Mouse (Mus musculus) forebrain, embryonic 11.5 days (tissue): Measurements from ENCODE around the gene Plekhm1. TPM values are rescaled to one million over a fixed set of nuclear protein-coding genes. Genes with fewer than 3 reads are reported as not detected.

Source experiments
- ATAC-seq: fragments of 200-750 bp; cut with Nextera tagmentation; replicated peaks from 2 replicates; pipeline ENCODE4 v1.8.0; 2017; ENCODE audit warnings: moderate TSS enrichment; ENCODE audit not compliant: low FRiP score
- DNase-seq: peaks from one replicate; pipeline ENCODE4 v3.0.0-alpha.2; 2017; ENCODE audit warnings: low spot score
- H3K27ac ChIP-seq: fragments of 300-500 bp; sonication (generic); 2 replicates; pipeline ENCODE4 v1.5.1; 2014; ENCODE audit warnings: low read depth, low read length
- H3K27me3 ChIP-seq: fragments of 300-500 bp; sonication (generic); 2 replicates; pipeline ENCODE4 v1.6.1; 2014; ENCODE audit warnings: mild to moderate bottlenecking, low read length, mixed read lengths; ENCODE audit not compliant: control insufficient read depth, insufficient read depth
- H3K36me3 ChIP-seq: fragments of 300-500 bp; sonication (generic); 2 replicates; pipeline ENCODE4 v1.6.1; 2014; ENCODE audit warnings: mild to moderate bottlenecking, low read length, moderate library complexity, mixed read lengths; ENCODE audit not compliant: control insufficient read depth, insufficient read depth
- H3K4me1 ChIP-seq: fragments of 300-500 bp; sonication (generic); replicated peaks from 2 replicates; pipeline ENCODE4 v1.6.1; 2014; ENCODE audit warnings: low read length, mixed read lengths; ENCODE audit not compliant: control insufficient read depth, insufficient read depth
- H3K4me2 ChIP-seq: fragments of 300-500 bp; sonication (generic); 2 replicates; pipeline ENCODE4 v1.6.1; 2014; ENCODE audit warnings: low read depth, mild to moderate bottlenecking, low read length, moderate library complexity, mixed read lengths; ENCODE audit not compliant: severe bottlenecking
- H3K4me3 ChIP-seq: fragments of 300-500 bp; sonication (generic); 2 replicates; pipeline ENCODE4 v1.5.1; 2014; ENCODE audit warnings: low read depth, low read length
- H3K9ac ChIP-seq: fragments of 300-500 bp; sonication (generic); 2 replicates; pipeline ENCODE4 v1.6.1; 2014; ENCODE audit warnings: low read length
- H3K9me3 ChIP-seq: fragments of 300-500 bp; sonication (generic); 2 replicates; pipeline ENCODE4 v1.6.1; 2016; ENCODE audit warnings: low read length, mixed read lengths; ENCODE audit not compliant: control insufficient read depth
- WGBS: fragments of 180-500 bp; shearing (Covaris S2); extraction: QIAGEN DNeasy Blood & Tissue Kit; methylation state at CpG from one replicate; pipeline ENCODE4 v1.1.7; 2014; 5-methylcytosine and 5-hydroxymethylcytosine counted together
- polyA plus RNA-seq: library from polyadenylated mRNA; unstranded; fragments of >200 nt; fragmentation: Nextera tagmentation; extraction: Ambion mirVana; gene quantifications from 2 replicates; pipeline ENCODE4 v1.2.1, GENCODE M21; 2014

Plekhm1 gene
- polyA plus RNA-seq, 1 experiment from 2014 or later, result 11.3 TPM

DNA sequence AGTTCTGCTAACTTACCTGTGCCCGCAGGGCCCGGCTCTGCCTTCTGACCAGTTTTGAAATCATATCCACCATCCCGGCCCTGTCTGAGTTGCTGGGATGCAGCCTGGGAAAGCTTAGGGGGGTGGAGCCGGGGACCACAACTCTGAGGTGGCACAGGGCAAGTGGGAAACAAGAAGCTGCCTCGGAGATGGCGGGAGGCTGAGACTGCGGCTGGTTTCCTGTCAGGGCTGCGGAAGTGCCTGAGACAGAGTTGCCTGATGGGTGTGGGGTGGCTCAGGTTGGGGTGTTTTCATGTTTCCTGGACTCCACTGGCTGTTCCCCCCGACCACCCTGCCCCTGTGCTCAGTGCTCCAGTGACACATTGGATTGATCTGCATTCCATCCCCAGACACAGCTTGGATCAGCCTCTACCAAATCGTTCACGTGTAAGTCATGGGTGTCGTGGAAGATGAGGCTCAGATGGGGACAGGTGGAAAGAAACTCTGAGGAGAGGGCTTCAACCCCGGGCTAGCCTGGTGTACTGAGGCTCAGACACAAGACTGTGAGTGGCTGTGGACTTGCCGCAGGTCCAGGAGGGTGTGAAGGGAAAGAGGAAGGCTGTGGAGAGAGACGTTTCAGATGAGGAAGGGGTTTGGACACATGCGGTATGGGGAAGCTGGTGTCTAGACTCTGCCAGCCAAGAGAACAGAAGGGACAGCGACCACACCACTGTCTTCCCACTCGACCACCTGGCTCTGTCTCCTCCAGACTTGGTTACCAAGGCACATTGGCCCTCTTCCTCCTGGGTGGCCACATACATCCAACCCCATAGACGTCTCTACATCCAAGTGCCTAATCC is 67.8 kb downstream of the Plekhm1 start:
- Histone ChIP-seq H3K9ac (no peak overlapping the region), H3K9me3 (no peaks in the 10 kb centered on the region; the same call in 1 of the 2 replicates), H3K4me2 (no peak overlapping the region), H3K27ac (no peak overlapping the region), H3K27me3 (no peaks in the 10 kb centered on the region), H3K36me3 (no peaks in the 10 kb centered on the region), H3K4me3 (no peak overlapping the region), H3K4me1 (no peaks in the 10 kb centered on the region)
- WGBS, result 79% methylated on average over 19 of the region's 19 CpGs
- ATAC-seq (no peak), DNase-seq (no peak)

DNA sequence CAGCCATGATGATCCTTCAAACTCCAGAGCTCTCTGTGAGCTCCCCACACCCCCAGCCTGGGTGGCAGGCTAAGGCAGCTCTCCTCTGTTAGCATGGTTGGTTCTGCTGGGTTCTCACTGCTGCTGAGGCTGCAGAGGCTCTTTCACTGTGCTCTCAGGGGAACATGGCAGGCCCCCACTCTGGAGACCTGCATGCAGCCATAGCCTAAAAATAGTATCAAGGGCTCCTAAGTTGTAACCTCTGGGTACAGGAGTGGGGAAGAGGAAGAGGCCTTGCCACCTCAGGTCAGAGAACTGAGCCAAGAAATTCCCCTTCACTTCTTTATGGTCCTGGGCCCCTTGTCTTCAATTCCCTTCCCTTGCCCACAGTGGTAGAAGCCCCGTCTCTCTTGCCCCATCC is 68.6 kb downstream of the Plekhm1 start:
- H3K36me3 ChIP-seq, result no peaks in the 10 kb centered on the region

DNA sequence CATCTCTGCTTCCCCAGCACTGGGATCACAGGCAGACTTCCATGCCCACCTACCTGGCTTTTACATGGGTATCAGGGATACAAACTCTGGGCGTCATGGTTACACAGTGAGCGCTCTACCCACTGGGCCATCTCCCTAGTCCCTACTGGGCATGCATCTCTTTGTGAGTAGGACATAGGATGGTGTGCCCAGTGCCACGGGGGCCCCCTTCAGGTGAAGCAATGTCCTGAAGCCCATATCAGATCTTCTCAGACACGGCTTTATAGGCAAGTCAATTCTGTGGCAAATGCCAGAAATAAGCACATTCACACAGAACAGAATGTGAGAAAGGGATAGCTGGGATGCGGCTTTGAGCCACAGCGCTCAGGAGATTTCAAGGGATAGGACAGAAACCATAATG is 69.4 kb downstream of the Plekhm1 start:
- no peaks in the 10 kb centered on the region; the same call in 1 of the 2 replicates for H3K27me3 ChIP-seq
- no peaks in the 10 kb centered on the region for H3K4me1 ChIP-seq
- DNase-seq (no peak), ATAC-seq (no peak)
- H3K9ac ChIP-seq, result no peak overlapping the region
- WGBS, result 89% methylated on average over 6 of the region's 6 CpGs
- H3K36me3 ChIP-seq, result no peaks in the 10 kb centered on the region
- no peak overlapping the region for H3K4me2 ChIP-seq
- H3K4me3 ChIP-seq, result no peak overlapping the region
- H3K9me3 ChIP-seq, result no peaks in the 10 kb centered on the region
- H3K27ac ChIP-seq, result no peak overlapping the region

More for the DNA sequence above, 68.6 kb downstream of the Plekhm1 start:
- Histone ChIP-seq H3K9me3 (no peaks in the 10 kb centered on the region), H3K27ac (no peak overlapping the region), H3K4me2 (no peak overlapping the region), H3K4me1 (no peaks in the 10 kb centered on the region), H3K27me3 (no peaks in the 10 kb centered on the region; the same call in 1 of the 2 replicates), H3K4me3 (no peak overlapping the region), H3K9ac (no peak overlapping the region)
- 75% methylated on average over 1 of the region's 1 CpGs for WGBS
- ATAC-seq (no peak), DNase-seq (no peak)

DNA sequence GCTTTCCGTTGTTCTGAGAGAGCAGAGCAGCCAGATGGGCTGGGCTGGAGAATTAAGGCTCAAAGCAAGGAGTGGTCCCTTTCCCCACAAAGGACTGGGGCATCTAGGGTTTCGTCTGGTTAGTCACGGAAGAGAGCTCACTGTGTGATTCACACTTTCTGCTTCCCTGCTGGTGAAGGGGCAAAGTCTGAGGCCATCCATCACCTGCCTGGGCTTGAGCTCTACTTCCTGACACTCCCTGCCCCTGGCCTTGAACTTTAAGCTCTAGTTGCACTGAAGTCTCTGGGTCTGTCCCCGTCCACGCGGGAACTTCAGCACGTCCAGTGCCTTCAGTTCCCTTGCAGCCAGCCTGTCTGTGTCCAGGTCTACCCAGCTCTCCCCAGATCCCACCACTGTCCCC is 71.8 kb downstream of the Plekhm1 start:
- DNase-seq (no peak), ATAC-seq (no peak)
- Histone ChIP-seq H3K4me1 (no peaks in the 10 kb centered on the region), H3K4me3 (no peak overlapping the region), H3K9me3 (no peaks in the 10 kb centered on the region), H3K9ac (no peak overlapping the region), H3K4me2 (no peak overlapping the region), H3K27me3 (no peaks in the 10 kb centered on the region; the same call in 1 of the 2 replicates), H3K36me3 (no peaks in the 10 kb centered on the region), H3K27ac (no peak overlapping the region)
- 59% methylated on average over 7 of the region's 7 CpGs for WGBS

DNA sequence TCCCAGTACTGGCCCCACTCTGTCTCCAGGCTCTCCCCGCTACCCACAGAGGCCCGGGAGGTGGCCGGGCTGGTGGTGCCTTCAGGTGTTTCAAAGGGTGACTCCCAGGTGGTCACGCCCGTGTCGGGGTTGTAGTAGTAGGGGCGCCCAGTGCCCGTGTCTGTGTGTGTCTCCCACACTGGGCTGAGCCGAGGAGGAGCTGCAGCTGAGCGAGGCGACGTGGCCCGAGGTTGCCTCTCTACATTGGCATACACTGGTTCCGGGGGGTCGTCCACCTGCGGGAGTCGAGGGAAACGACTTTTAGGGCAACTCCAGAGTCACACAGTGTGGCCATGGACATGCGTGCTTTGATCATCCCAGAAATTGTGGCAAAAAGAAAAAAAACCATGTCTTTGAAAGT is 72.4 kb downstream of the Plekhm1 start:
- Histone ChIP-seq H3K9me3 (no peaks in the 10 kb centered on the region), H3K4me2 (no peak overlapping the region), H3K4me3 (no peak overlapping the region), H3K9ac (no peak overlapping the region), H3K36me3 (no peaks in the 10 kb centered on the region), H3K4me1 (no peaks in the 10 kb centered on the region), H3K27ac (no peak overlapping the region), H3K27me3 (no peaks in the 10 kb centered on the region; the same call in 1 of the 2 replicates)
- 70% methylated on average over 19 of the region's 19 CpGs for WGBS
- ATAC-seq (no peak), DNase-seq (no peak)

DNA sequence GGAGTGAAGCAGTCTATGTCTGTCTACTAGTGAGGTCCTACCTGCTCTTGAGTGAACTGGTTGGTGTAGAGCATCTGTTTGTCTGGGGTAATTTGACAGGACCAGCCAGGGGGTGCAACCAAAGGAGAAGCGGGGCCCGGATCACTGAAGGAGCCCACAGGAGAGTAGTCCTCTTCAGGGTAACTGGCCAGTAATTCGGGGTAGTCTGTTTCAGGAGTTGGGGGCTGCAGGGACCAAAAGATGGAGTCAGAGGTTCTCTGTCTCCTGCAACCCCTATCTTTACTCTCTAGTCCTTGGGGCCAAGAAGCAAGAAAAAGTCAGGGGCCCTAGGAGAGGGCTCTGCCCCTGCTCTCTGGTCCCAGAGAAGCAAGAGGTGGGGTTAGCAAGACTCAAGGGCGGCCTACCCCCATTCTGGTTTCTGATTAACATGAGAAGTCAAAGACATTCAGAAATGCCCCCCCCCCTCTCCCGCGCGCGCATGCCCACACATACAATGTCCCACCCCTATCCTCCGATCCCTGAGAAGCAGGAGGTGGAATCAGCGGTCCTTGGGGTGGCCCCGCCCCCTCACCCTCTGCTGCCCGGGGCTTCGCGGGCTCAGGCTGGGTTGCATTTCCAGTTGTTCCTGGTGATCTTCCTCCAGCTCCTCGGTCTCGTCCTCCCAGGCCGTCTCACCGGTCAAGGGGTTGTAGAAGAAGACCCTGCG is 72.9 kb downstream of the Plekhm1 start:
- no peak overlapping the region for H3K4me3 ChIP-seq
- H3K27ac ChIP-seq, result no peak overlapping the region
- no peak overlapping the region for H3K9ac ChIP-seq
- no peaks in the 10 kb centered on the region for H3K4me1 ChIP-seq
- no peaks in the 10 kb centered on the region for H3K9me3 ChIP-seq
- H3K27me3 ChIP-seq, result peaks cover 2% of the 10 kb centered on the region; the same call in 1 of the 2 replicates
- H3K36me3 ChIP-seq, result no peaks in the 10 kb centered on the region
- no peak overlapping the region for H3K4me2 ChIP-seq
- WGBS, result 45% methylated on average over 19 of the region's 19 CpGs
- DNase-seq (no peak), ATAC-seq (no peak)

DNA sequence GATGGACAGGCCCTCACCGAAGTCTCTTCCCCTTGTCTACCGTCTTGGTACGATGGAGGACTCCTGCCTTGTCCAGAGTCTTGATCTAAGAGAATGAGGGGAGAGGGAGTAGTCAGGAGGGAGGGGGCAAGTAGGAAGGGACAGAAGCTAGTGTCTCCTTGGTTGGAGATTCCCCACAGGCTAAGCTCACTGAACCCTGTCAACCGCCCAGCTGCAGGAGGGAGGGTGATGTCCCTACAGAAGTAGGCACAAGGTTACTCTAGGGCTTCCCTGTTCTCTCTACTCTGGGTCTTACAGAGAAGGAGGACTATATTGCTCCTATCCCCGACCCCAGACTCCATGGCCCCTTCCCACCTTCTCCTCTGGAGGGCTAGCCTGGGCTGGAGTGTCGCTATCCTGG is 73.8 kb downstream of the Plekhm1 start:
- Histone ChIP-seq H3K4me2 (no peak overlapping the region), H3K9ac (no peak overlapping the region), H3K4me3 (no peak overlapping the region), H3K27ac (no peak overlapping the region), H3K36me3 (no peaks in the 10 kb centered on the region), H3K4me1 (0 out of 2 replicates have a peak, but pooled peaks cover 1% of the 10 kb centered on the region), H3K9me3 (no peaks in the 10 kb centered on the region), H3K27me3 (peaks cover 11% of the 10 kb centered on the region)
- ATAC-seq (no peak), DNase-seq (no peak)
- 92% methylated on average over 6 of the region's 6 CpGs for WGBS

DNA sequence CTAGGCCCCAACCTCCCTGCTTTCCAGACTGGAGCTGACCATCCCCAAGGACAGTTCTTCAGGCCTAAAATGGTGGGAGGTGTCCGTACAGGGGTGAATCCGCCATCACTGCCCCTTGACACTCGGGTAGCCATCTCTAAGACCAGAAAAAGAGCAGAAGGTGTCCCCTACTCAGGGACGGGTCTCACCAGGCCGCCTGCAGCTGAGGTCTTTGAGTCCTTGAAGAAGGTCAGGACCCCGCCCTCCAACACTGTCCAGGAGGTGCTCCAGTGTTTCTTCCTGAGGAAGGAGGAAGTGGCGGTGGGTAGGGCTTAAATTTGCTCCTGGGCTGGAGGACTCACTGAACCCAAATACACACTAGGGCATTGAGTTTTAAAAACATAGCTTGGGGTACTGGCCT is 74.4 kb downstream of the Plekhm1 start:
- no peak overlapping the region for H3K4me2 ChIP-seq
- no peaks in the 10 kb centered on the region for H3K36me3 ChIP-seq
- H3K9me3 ChIP-seq, result no peaks in the 10 kb centered on the region
- H3K9ac ChIP-seq, result no peak overlapping the region
- DNase-seq, result no peak
- no peak for ATAC-seq
- no peak overlapping the region for H3K4me3 ChIP-seq
- H3K27me3 ChIP-seq, result peaks cover 16% of the 10 kb centered on the region
- no peak overlapping the region for H3K27ac ChIP-seq
- 89% methylated on average over 7 of the region's 7 CpGs for WGBS
- H3K4me1 ChIP-seq, result 0 out of 2 replicates have a peak, but pooled peaks cover 3% of the 10 kb centered on the region
